In genomic region chr10:80169651-80170050, GRCm38 (mm10) we compare ENCODE assay signal across 14 mouse cellular contexts. TPM values are rescaled to one million over a fixed set of nuclear protein-coding genes. Genes with fewer than 3 reads are reported as not detected.
DNase-seq lines count a peak whose midpoint lies in the region; ATAC-seq lines count a peak whose summit lies in the region.
"Had no signal": no experiment of that assay in that cellular context is flagged by ENCODE, and none has a peak within 500 bp of the region (broad histone marks: within the 10 kb centered on the region; RNA-seq: fewer than 3 reads in every experiment).

No protein-coding gene starts in this region.

- peaks cover 72% of the 10 kb centered on the region for H3K4me1 ChIP-seq in forebrain, embryonic 10.5 days
- H3K4me1 ChIP-seq in forebrain, embryonic 11.5 days (replicated peaks; ENCODE audit: control insufficient read depth, insufficient read depth, low read length): peaks cover 26% of the 10 kb centered on the region
- peaks cover 63% of the 10 kb centered on the region for H3K4me1 ChIP-seq in limb, embryonic 13.5 days
- H3K4me1 ChIP-seq in limb, embryonic 10.5 days: peaks cover 64% of the 10 kb centered on the region
- peaks cover 9 to 23% of the 10 kb centered on the region in 2 experiments; a peak in 3 of 4 replicates for H3K4me1 ChIP-seq in ES-E14 (ENCODE audit: control insufficient read depth in 2 of 2, insufficient read depth in 2 of 2, low read length in 2 of 2, poor library complexity in 1 of 2)
- peaks cover 51% of the 10 kb centered on the region for H3K4me1 ChIP-seq in hindbrain, embryonic 16.5 days (ENCODE audit: control insufficient read depth, insufficient read depth, low read depth, low read length)

- no peaks in the 10 kb centered on the region for H3K9me3 ChIP-seq in forebrain, embryonic 10.5 days
- no peaks in the 10 kb centered on the region for H3K9me3 ChIP-seq in forebrain, embryonic 11.5 days (ENCODE audit: control insufficient read depth, low read length)
- no peaks in the 10 kb centered on the region for H3K9me3 ChIP-seq in limb, embryonic 13.5 days
- no peaks in the 10 kb centered on the region for H3K9me3 ChIP-seq in limb, embryonic 10.5 days (replicated peaks)
- H3K9me3 ChIP-seq in ES-E14 (ENCODE audit: control insufficient read depth, insufficient read depth, low read depth, low read length): no peaks in the 10 kb centered on the region
- no peaks in the 10 kb centered on the region for H3K9me3 ChIP-seq in hindbrain, embryonic 16.5 days (ENCODE audit: control insufficient read depth, low read length)

- no peak overlapping the region for H3K9ac ChIP-seq in forebrain, embryonic 11.5 days (ENCODE audit: low read length)
- H3K9ac ChIP-seq in limb, embryonic 13.5 days: peak overlapping the region; percentile 35
- H3K9ac ChIP-seq in ES-E14 (ENCODE audit: insufficient read depth, low read depth, low read length, poor library complexity, severe bottlenecking): no peak overlapping the region
- peak overlapping the region; percentile 38; the same call in 1 of the 2 replicates for H3K9ac ChIP-seq in hindbrain, embryonic 16.5 days (ENCODE audit: low read depth, low read length)

- no peaks in the 10 kb centered on the region for H3K27me3 ChIP-seq in forebrain, embryonic 10.5 days (ENCODE audit: poor library complexity, severe bottlenecking)
- no peaks in the 10 kb centered on the region for H3K27me3 ChIP-seq in forebrain, embryonic 11.5 days (ENCODE audit: control insufficient read depth, insufficient read depth, low read length)
- no peaks in the 10 kb centered on the region for H3K27me3 ChIP-seq in limb, embryonic 13.5 days
- H3K27me3 ChIP-seq in limb, embryonic 10.5 days (ENCODE audit: low read depth, poor library complexity, severe bottlenecking): no peaks in the 10 kb centered on the region
- H3K27me3 ChIP-seq in hindbrain, embryonic 16.5 days (replicated peaks; ENCODE audit: control insufficient read depth, insufficient read depth, low read length): no peaks in the 10 kb centered on the region

- no peak for ATAC-seq in forebrain, embryonic 11.5 days (replicated peaks; ENCODE audit: low FRiP score)
- ATAC-seq in limb, embryonic 13.5 days (ENCODE audit: low FRiP score, low read depth): no peak
- ATAC-seq in hindbrain, embryonic 16.5 days: no peak
- no peak for ATAC-seq in granulocyte monocyte progenitor cell, adult 5-6 weeks (replicated peaks; ENCODE audit: poor library complexity, severe bottlenecking)

- peaks cover 42% of the 10 kb centered on the region for H3K36me3 ChIP-seq in forebrain, embryonic 10.5 days (replicated peaks)
- peaks cover 17% of the 10 kb centered on the region for H3K36me3 ChIP-seq in forebrain, embryonic 11.5 days (ENCODE audit: control insufficient read depth, insufficient read depth, low read length)
- peaks cover 32% of the 10 kb centered on the region for H3K36me3 ChIP-seq in limb, embryonic 13.5 days
- H3K36me3 ChIP-seq in limb, embryonic 10.5 days: peaks cover 36% of the 10 kb centered on the region
- peaks cover 24% of the 10 kb centered on the region for H3K36me3 ChIP-seq in ES-E14 (ENCODE audit: control insufficient read depth, insufficient read depth, low read length, poor library complexity, severe bottlenecking)
- H3K36me3 ChIP-seq in hindbrain, embryonic 16.5 days (ENCODE audit: control insufficient read depth, insufficient read depth, low read length): peaks cover 25% of the 10 kb centered on the region

- no peak overlapping the region for H3K27ac ChIP-seq in forebrain, embryonic 10.5 days
- H3K27ac ChIP-seq in forebrain, embryonic 11.5 days (ENCODE audit: low read depth, low read length): no peak overlapping the region
- no peak overlapping the region for H3K27ac ChIP-seq in limb, embryonic 13.5 days
- no peak overlapping the region for H3K27ac ChIP-seq in limb, embryonic 10.5 days
- H3K27ac ChIP-seq in ES-E14 (ENCODE audit: insufficient read depth, low read depth, low read length, poor library complexity, severe bottlenecking): no peak overlapping the region
- no peak overlapping the region for H3K27ac ChIP-seq in hindbrain, embryonic 16.5 days (ENCODE audit: low read depth, low read length)

- peak overlapping the region; percentile 96; the same call in 1 of the 2 replicates for H3K4me3 ChIP-seq in forebrain, embryonic 10.5 days
- no peak overlapping the region for H3K4me3 ChIP-seq in forebrain, embryonic 11.5 days (ENCODE audit: low read depth, low read length)
- no peak overlapping the region for H3K4me3 ChIP-seq in limb, embryonic 13.5 days
- no peak overlapping the region; the same call in 1 of the 2 replicates for H3K4me3 ChIP-seq in limb, embryonic 10.5 days
- H3K4me3 ChIP-seq in ES-E14 (ENCODE audit: insufficient read depth in 1 of 2, low read depth in 1 of 2, low read length in 2 of 2, poor library complexity in 1 of 2, severe bottlenecking in 1 of 2): no peak overlapping the region
- H3K4me3 ChIP-seq in hindbrain, embryonic 16.5 days (ENCODE audit: low read length): no peak overlapping the region

- WGBS in forebrain, embryonic 10.5 days: 96% methylated on average over 7 of the region's 7 CpGs
- WGBS in forebrain, embryonic 11.5 days: 93% methylated on average over 7 of the region's 7 CpGs
- 92% methylated on average over 7 of the region's 7 CpGs for WGBS in limb, embryonic 13.5 days
- WGBS in limb, embryonic 10.5 days: 96% methylated on average over 7 of the region's 7 CpGs
- 89% methylated on average over 7 of the region's 7 CpGs for WGBS in hindbrain, embryonic 16.5 days

- DNase-seq in forebrain, embryonic 10.5 days (ENCODE audit: extremely low spot score, low spot score): no peak
- DNase-seq in forebrain, embryonic 11.5 days (ENCODE audit: low spot score): no peak
- DNase-seq in limb, embryonic 10.5 days (ENCODE audit: low spot score): no peak
- no peak for DNase-seq in ES-E14 (ENCODE audit: low read depth, low spot score)
- no peak for DNase-seq in gastrocnemius, adult 8-10 months (ENCODE audit: low spot score in 2 of 2)
- DNase-seq: kidney, adult 18-20 months; left cerebral cortex, postnatal 4 days; lung, postnatal 10 days; thymus, adult 18-20 months had no signal

- in situ Hi-C loops in ES-E14 (cut with MboI; ENCODE audit: low sequenced_read_pairs in 2 of 2, unreplicated experiment in 2 of 2): loop anchor here (10.0 kb wide), 2 partner anchors 75 to 205 kb away; partner anchors contain the start of gene Ndufs7 (in 1 of the 2)

- H3K4me2 ChIP-seq in forebrain, embryonic 11.5 days (ENCODE audit: low read depth, low read length, severe bottlenecking): no peak overlapping the region
- H3K4me2 ChIP-seq in limb, embryonic 13.5 days (replicated peaks): peak overlapping the region; percentile 88; the same call in 1 of the 2 replicates
- H3K4me2 ChIP-seq in hindbrain, embryonic 16.5 days (ENCODE audit: low read length): no peak overlapping the region

RNA-seq across cellular contexts. Expression of gene 1600002K03Rik, which starts 3.1 kb away (rescaled TPM):
- 9.8 and 10.7 TPM in 2 replicates for polyA plus RNA-seq in forebrain, embryonic 10.5 days (2016; fragmentation: Nextera tagmentation; extraction: Ambion mirVana)
- 6.4 and 8.3 TPM in 2 replicates for polyA plus RNA-seq in forebrain, embryonic 11.5 days (2014; fragmentation: Nextera tagmentation; extraction: Ambion mirVana)
- 9.7 and 11.0 TPM in 2 replicates for polyA plus RNA-seq in limb, embryonic 13.5 days (2015; fragmentation: Nextera tagmentation; extraction: Ambion mirVana)
- polyA plus RNA-seq in limb, embryonic 10.5 days (2016; fragmentation: Nextera tagmentation; extraction: Ambion mirVana): 8.7 and 13.1 TPM in 2 replicates
- 25.4 and 31.2 TPM in 2 replicates for total RNA-seq in ES-E14 (2012; rRNA removed)
- polyA plus RNA-seq in hindbrain, embryonic 16.5 days (2015; fragmentation: Nextera tagmentation; extraction: Ambion mirVana): 9.4 and 10.1 TPM in 2 replicates
- 1 to 10 TPM; 4.3 to 7.8 (median 6.9) TPM for total RNA-seq in gastrocnemius, adult 8-10 months (2022)
- total RNA-seq in granulocyte monocyte progenitor cell, adult 5-6 weeks (2014; fragmentation: Nextera tagmentation): 17.2 and 43.4 TPM in 2 replicates
- total RNA-seq in granulocyte monocyte progenitor cell, adult 5-6 weeks (2017): 11.2 and 11.5 TPM in 2 replicates

RNA-seq across cellular contexts. Expression of gene Cirbp, which starts 3.9 kb away (rescaled TPM):
- polyA plus RNA-seq in forebrain, embryonic 10.5 days (2016; fragmentation: Nextera tagmentation; extraction: Ambion mirVana): 90.9 and 116 TPM in 2 replicates
- 82.0 and 83.4 TPM in 2 replicates for polyA plus RNA-seq in forebrain, embryonic 11.5 days (2014; fragmentation: Nextera tagmentation; extraction: Ambion mirVana)
- 149 and 194 TPM in 2 replicates for polyA plus RNA-seq in limb, embryonic 13.5 days (2015; fragmentation: Nextera tagmentation; extraction: Ambion mirVana)
- 90.7 and 129 TPM in 2 replicates for polyA plus RNA-seq in limb, embryonic 10.5 days (2016; fragmentation: Nextera tagmentation; extraction: Ambion mirVana)
- 69.6 and 105 TPM in 2 replicates for total RNA-seq in ES-E14 (2012; rRNA removed)
- 288 and 311 TPM in 2 replicates for polyA plus RNA-seq in hindbrain, embryonic 16.5 days (2015; fragmentation: Nextera tagmentation; extraction: Ambion mirVana)
- total RNA-seq in gastrocnemius, adult 8-10 months (2022): 10 to 100 TPM; 23.4 to 49.1 (median 31.4) TPM
- 25.3 and 70.7 TPM in 2 replicates for total RNA-seq in granulocyte monocyte progenitor cell, adult 5-6 weeks (2014; fragmentation: Nextera tagmentation)
- 36.8 and 40.7 TPM in 2 replicates for total RNA-seq in granulocyte monocyte progenitor cell, adult 5-6 weeks (2017)

RNA-seq across cellular contexts. Expression of gene Efna2, which starts 9.6 kb away (rescaled TPM):
- 23.2 and 24.2 TPM in 2 replicates for polyA plus RNA-seq in forebrain, embryonic 10.5 days (2016; fragmentation: Nextera tagmentation; extraction: Ambion mirVana)
- 48.8 and 50.7 TPM in 2 replicates for polyA plus RNA-seq in forebrain, embryonic 11.5 days (2014; fragmentation: Nextera tagmentation; extraction: Ambion mirVana)
- 39.5 and 40.4 TPM in 2 replicates for polyA plus RNA-seq in limb, embryonic 13.5 days (2015; fragmentation: Nextera tagmentation; extraction: Ambion mirVana)
- polyA plus RNA-seq in limb, embryonic 10.5 days (2016; fragmentation: Nextera tagmentation; extraction: Ambion mirVana): 63.1 and 66.8 TPM in 2 replicates
- total RNA-seq in ES-E14 (2012; rRNA removed): 2.7 and 3.4 TPM in 2 replicates
- polyA plus RNA-seq in hindbrain, embryonic 16.5 days (2015; fragmentation: Nextera tagmentation; extraction: Ambion mirVana): 21.5 and 22.7 TPM in 2 replicates
- total RNA-seq in gastrocnemius, adult 8-10 months (2022): under 1 TPM; 0.19 to 0.48 (median 0.36) TPM
- total RNA-seq in granulocyte monocyte progenitor cell, adult 5-6 weeks (2014; fragmentation: Nextera tagmentation): not detected in 2 replicates
- total RNA-seq in granulocyte monocyte progenitor cell, adult 5-6 weeks (2017): 0.05 TPM in 1 of 2 replicates, not detected in the other
- total RNA-seq: common myeloid progenitor, adult 5-6 weeks; neutrophil, adult 5-6 weeks had no signal

RNA-seq across cellular contexts. Expression of gene Midn, which starts 21.6 kb away (rescaled TPM):
- polyA plus RNA-seq in forebrain, embryonic 10.5 days (2016; fragmentation: Nextera tagmentation; extraction: Ambion mirVana): 19.1 and 19.8 TPM in 2 replicates
- polyA plus RNA-seq in forebrain, embryonic 11.5 days (2014; fragmentation: Nextera tagmentation; extraction: Ambion mirVana): 58.3 and 66.4 TPM in 2 replicates
- 22.9 and 23.2 TPM in 2 replicates for polyA plus RNA-seq in limb, embryonic 13.5 days (2015; fragmentation: Nextera tagmentation; extraction: Ambion mirVana)
- 26.2 and 27.1 TPM in 2 replicates for polyA plus RNA-seq in limb, embryonic 10.5 days (2016; fragmentation: Nextera tagmentation; extraction: Ambion mirVana)
- 38.3 and 42.6 TPM in 2 replicates for total RNA-seq in ES-E14 (2012; rRNA removed)
- polyA plus RNA-seq in hindbrain, embryonic 16.5 days (2015; fragmentation: Nextera tagmentation; extraction: Ambion mirVana): 16.0 and 16.1 TPM in 2 replicates
- 10 to 100 TPM; 20.8 to 36.0 (median 29.5) TPM for total RNA-seq in gastrocnemius, adult 8-10 months (2022)
- 26.7 and 36.8 TPM in 2 replicates for total RNA-seq in granulocyte monocyte progenitor cell, adult 5-6 weeks (2014; fragmentation: Nextera tagmentation)
- 10.0 and 17.4 TPM in 2 replicates for total RNA-seq in granulocyte monocyte progenitor cell, adult 5-6 weeks (2017)

RNA-seq across cellular contexts. Expression of gene Cbarp, which starts 29.0 kb away (rescaled TPM):
- polyA plus RNA-seq in forebrain, embryonic 10.5 days (2016; fragmentation: Nextera tagmentation; extraction: Ambion mirVana): 6.8 and 7.3 TPM in 2 replicates
- polyA plus RNA-seq in forebrain, embryonic 11.5 days (2014; fragmentation: Nextera tagmentation; extraction: Ambion mirVana): 10.4 and 15.0 TPM in 2 replicates
- 7.4 and 8.1 TPM in 2 replicates for polyA plus RNA-seq in limb, embryonic 13.5 days (2015; fragmentation: Nextera tagmentation; extraction: Ambion mirVana)
- polyA plus RNA-seq in limb, embryonic 10.5 days (2016; fragmentation: Nextera tagmentation; extraction: Ambion mirVana): 3.3 and 4.7 TPM in 2 replicates
- total RNA-seq in ES-E14 (2012; rRNA removed): 20.9 and 41.0 TPM in 2 replicates
- polyA plus RNA-seq in hindbrain, embryonic 16.5 days (2015; fragmentation: Nextera tagmentation; extraction: Ambion mirVana): 98.8 and 130 TPM in 2 replicates
- 1 to 10 TPM; 1.9 to 4.0 (median 2.9) TPM for total RNA-seq in gastrocnemius, adult 8-10 months (2022)
- total RNA-seq in granulocyte monocyte progenitor cell, adult 5-6 weeks (2014; fragmentation: Nextera tagmentation): 0.73 and 5.3 TPM in 2 replicates
- total RNA-seq in granulocyte monocyte progenitor cell, adult 5-6 weeks (2017): 0.36 TPM in 1 of 2 replicates, not detected in the other

Comparison
In these comparisons a context has a peak if more than half of its experiments do, and no peak if none do; other contexts are left out.
1. H3K9ac ChIP-seq: peak in limb, embryonic 13.5 days (single experiment) and hindbrain, embryonic 16.5 days (single experiment); none in forebrain, embryonic 11.5 days (single experiment) and ES-E14 (single experiment).